ENCODE assay signal across 9 mouse cellular contexts in genomic region chr12:31973473-31974172, GRCm38 (mm10). TPM values are rescaled to one million over a fixed set of nuclear protein-coding genes. Genes with fewer than 3 reads are reported as not detected.
DNase-seq lines count a peak whose midpoint lies in the region; ATAC-seq and TF ChIP-seq lines count a peak whose summit lies in the region.
"Had no signal": no experiment of that assay in that cellular context is flagged by ENCODE, and none has a peak within 500 bp of the region (broad histone marks: within the 10 kb centered on the region; RNA-seq: fewer than 3 reads in every experiment).

No protein-coding gene starts in this region.

- H3K36me3 ChIP-seq in kidney, embryonic 14.5 days (ENCODE audit: control insufficient read depth, insufficient read depth, low read length), result no peaks in the 10 kb centered on the region
- no peaks in the 10 kb centered on the region for H3K36me3 ChIP-seq in lung, postnatal 0 days (ENCODE audit: insufficient read depth, low read length)

- H3K4me2 ChIP-seq in kidney, embryonic 14.5 days (replicated peaks; ENCODE audit: low read depth, low read length), result no peak overlapping the region
- no peak overlapping the region for H3K4me2 ChIP-seq in lung, postnatal 0 days (replicated peaks; ENCODE audit: low read depth, low read length)
- H3K4me2 ChIP-seq: embryonic facial prominence, embryonic 13.5 days had no signal

- no peak overlapping the region for H3K4me3 ChIP-seq in kidney, embryonic 14.5 days (ENCODE audit: low read length)
- H3K4me3 ChIP-seq in lung, postnatal 0 days (ENCODE audit: low read depth, low read length), result no peak overlapping the region
- H3K4me3 ChIP-seq: embryonic facial prominence, embryonic 13.5 days had no signal

- no peak for TF ChIP-seq EP300 in lung, postnatal 0 days (IDR thresholded peaks at IDR 0.05)

- H3K4me1 ChIP-seq in kidney, embryonic 14.5 days (ENCODE audit: control insufficient read depth, insufficient read depth, low read length), result peaks cover 9% of the 10 kb centered on the region; the same call in 1 of the 2 replicates
- no peaks in the 10 kb centered on the region for H3K4me1 ChIP-seq in lung, postnatal 0 days (ENCODE audit: insufficient read depth, low read depth, low read length)

- no peaks in the 10 kb centered on the region for H3K27me3 ChIP-seq in kidney, embryonic 14.5 days (ENCODE audit: control insufficient read depth, insufficient read depth, low read length)
- H3K27me3 ChIP-seq in lung, postnatal 0 days (replicated peaks; ENCODE audit: insufficient read depth, low read length), result no peaks in the 10 kb centered on the region
- H3K27me3 ChIP-seq: embryonic facial prominence, embryonic 13.5 days had no signal

- DNase-seq in 3T3-L1 (ENCODE audit: low read depth, low spot score), result peak; percentile 60
- DNase-seq in Muller cell, postnatal 12 days (ENCODE audit: inconsistent ontology term), result peak; percentile 90
- DNase-seq in cerebellum, postnatal 25 days, result peak; percentile 47 to 67
- peak; percentile 70 to 77 for DNase-seq in heart, adult 9 months (ENCODE audit: low spot score in 2 of 2)
- peak; percentile 61 for DNase-seq in lung, postnatal 0 days (ENCODE audit: low spot score)
- DNase-seq in spleen, adult 18-20 months, result peak; percentile 46 to 49
- no peak for DNase-seq in frontal cortex, postnatal 14 days (ENCODE audit: low spot score in 2 of 2)

- TF ChIP-seq CTCF in lung, postnatal 0 days (IDR thresholded peaks at IDR 0.05), result no peak

- peak; percentile 95 for ATAC-seq in kidney, embryonic 14.5 days (ENCODE audit: low FRiP score, low TSS enrichment)
- peak; percentile 87 for ATAC-seq in lung, postnatal 0 days

- H3K27ac ChIP-seq in kidney, embryonic 14.5 days (ENCODE audit: low read depth, low read length), result no peak overlapping the region
- no peak overlapping the region for H3K27ac ChIP-seq in lung, postnatal 0 days (ENCODE audit: low read length)
- H3K27ac ChIP-seq: embryonic facial prominence, embryonic 13.5 days had no signal

- no peaks in the 10 kb centered on the region for H3K9me3 ChIP-seq in kidney, embryonic 14.5 days (ENCODE audit: control insufficient read depth, low read length)
- no peaks in the 10 kb centered on the region for H3K9me3 ChIP-seq in lung, postnatal 0 days (ENCODE audit: low read length)
- H3K9me3 ChIP-seq: embryonic facial prominence, embryonic 13.5 days had no signal

- no peak overlapping the region for H3K9ac ChIP-seq in kidney, embryonic 14.5 days (ENCODE audit: low read depth, low read length)
- no peak overlapping the region for H3K9ac ChIP-seq in lung, postnatal 0 days (replicated peaks; ENCODE audit: low read depth)
- H3K9ac ChIP-seq: embryonic facial prominence, embryonic 13.5 days had no signal

- 44% methylated on average over 13 of the region's 13 CpGs for WGBS in kidney, embryonic 14.5 days
- WGBS in lung, postnatal 0 days, result 55% methylated on average over 13 of the region's 13 CpGs

RNA-seq across cellular contexts. Expression of gene Hbp1, which starts 23.3 kb away (rescaled TPM):
- polyA plus RNA-seq in kidney, embryonic 14.5 days (2014; fragmentation: Nextera tagmentation; extraction: Ambion mirVana), result 121 and 128 TPM in 2 replicates
- polyA plus RNA-seq in lung, postnatal 0 days (2015; fragmentation: Nextera tagmentation; extraction: Ambion mirVana), result 162 and 168 TPM in 2 replicates

Comparison
In these comparisons a context has a peak if more than half of its experiments do, and no peak if none do; other contexts are left out.
1. DNase-seq: peak in 3T3-L1 (single experiment), Muller cell, postnatal 12 days (single experiment), cerebellum, postnatal 25 days (2 of 2), heart, adult 9 months (2 of 2), lung, postnatal 0 days (single experiment) and spleen, adult 18-20 months (2 of 2); none in frontal cortex, postnatal 14 days (0 of 2).